Mouse (Mus musculus): ENCODE measurements around the gene Zbtb16.

- no peak for TF ChIP-seq EP300 (IDR thresholded peaks at IDR 0.05; ENCODE audit: low read depth)
- no peak for TF ChIP-seq CTCF (IDR thresholded peaks at IDR 0.05; ENCODE audit: low read depth)
These were observed 194.4 kb downstream of the Zbtb16 start for GRCm38 (mm10) chr9:48641636-48642035.
